Mouse (Mus musculus): ENCODE measurements around the gene Rabggta.

Rabggta gene

GRCm38 (mm10) chr14:55721700-55722437 is at the start of gene Rabggta:
Gene Rabggta (minus strand): TSS chr14:55722263.
- DNase-seq: peak; percentile 99

GRCm38 (mm10) chr14:55769087-55769703 is 47.1 kb upstream of the Rabggta start:
- no peak for DNase-seq

GRCm38 (mm10) chr14:55768555-55768954 is 46.5 kb upstream of the Rabggta start:
- no peak for DNase-seq

- peak; percentile 19 for DNase-seq
Measured at GRCm38 (mm10) chr14:55767519-55768414, 45.7 kb upstream of the Rabggta start.

- no peak for DNase-seq
Measured at GRCm38 (mm10) chr14:55765696-55766095, 43.6 kb upstream of the Rabggta start, which contains the start of gene Ltb4r1. Gene Ltb4r1 (plus strand): TSS chr14:55765962.

GRCm38 (mm10) chr14:55763166-55763565 is 41.1 kb upstream of the Rabggta start:
- DNase-seq: no peak

GRCm38 (mm10) chr14:55762001-55762821 is 40.1 kb upstream of the Rabggta start:
- peak; percentile 42 for DNase-seq

GRCm38 (mm10) chr14:55761163-55761562 is 39.1 kb upstream of the Rabggta start, which contains the start of gene Ltb4r2:
Gene Ltb4r2 (plus strand): TSS chr14:55761428.
- DNase-seq: no peak

GRCm38 (mm10) chr14:55760156-55760555 is 38.1 kb upstream of the Rabggta start:
- peak; percentile 86 for DNase-seq

- DNase-seq: no peak
Measured at GRCm38 (mm10) chr14:55758363-55758784, 36.3 kb upstream of the Rabggta start, which contains the start of gene Cideb. Gene Cideb (minus strand): TSS chr14:55758458.

GRCm38 (mm10) chr14:55757566-55757965 is 35.5 kb upstream of the Rabggta start:
- DNase-seq: no peak

GRCm38 (mm10) chr14:55747051-55747847 is 25.2 kb upstream of the Rabggta start:
- DNase-seq: peak; percentile 15

GRCm38 (mm10) chr14:55745861-55746237 is 23.8 kb upstream of the Rabggta start:
- DNase-seq: no peak

- peak; percentile 90 for DNase-seq
Measured at GRCm38 (mm10) chr14:55745180-55745860, 23.3 kb upstream of the Rabggta start, which contains the start of the genes Dhrs1 and Nop9. Gene Dhrs1 (minus strand): TSS chr14:55745690. Gene Nop9 (plus strand): TSS chr14:55745693.

GRCm38 (mm10) chr14:55743711-55744110 is 21.6 kb upstream of the Rabggta start:
- DNase-seq: peak; percentile 89

- DNase-seq: no peak
Measured at GRCm38 (mm10) chr14:55737086-55737687, 15.1 kb upstream of the Rabggta start.

- no peak for DNase-seq
Measured at GRCm38 (mm10) chr14:55735758-55736157, 13.7 kb upstream of the Rabggta start.

GRCm38 (mm10) chr14:55735334-55735733 is 13.3 kb upstream of the Rabggta start:
- DNase-seq: no peak

GRCm38 (mm10) chr14:55734869-55735268 is 12.8 kb upstream of the Rabggta start:
- no peak for DNase-seq

GRCm38 (mm10) chr14:55733889-55734288 is 11.8 kb upstream of the Rabggta start:
- no peak for DNase-seq
